Mouse (Mus musculus): ENCODE measurements around the gene Abce1. TPM values are rescaled to one million over a fixed set of nuclear protein-coding genes. Genes with fewer than 3 reads are reported as not detected.

The Abce1 gene
- total and polyA plus RNA-seq, 3 experiments = 123 to 306 (median 202) TPM

GRCm38 (mm10) chr8:79636151-79636550, 75.4 kb downstream of the Abce1 start:
- Histone ChIP-seq H3K27ac (ENCODE audit: insufficient read depth, low read depth) (no peak overlapping the region), H3K27me3 (replicated peaks) (no peaks in the 10 kb centered on the region), H3K79me2 (replicated peaks; ENCODE audit: control insufficient read depth, extremely low read depth, insufficient read depth, poor library complexity, severe bottlenecking) (peaks cover 18% of the 10 kb centered on the region), H3K9ac (ENCODE audit: insufficient read depth, low read depth) (no peak overlapping the region), H3K4me1 (ENCODE audit: control insufficient read depth in 1 of 2, insufficient read depth in 2 of 2) (peaks cover 2 to 6% of the 10 kb centered on the region in 2 experiments), H3K4me3 (replicated peaks in 1 of 3; ENCODE audit: low read depth in 2 of 3, low read length in 2 of 3, poor library complexity in 1 of 3) (no peak overlapping the region), H3K9me3 (replicated peaks; ENCODE audit: low read length) (no peaks in the 10 kb centered on the region), H3K36me3 (replicated peaks in 1 of 2; ENCODE audit: control insufficient read depth in 1 of 2, insufficient read depth in 1 of 2, low read length in 1 of 2) (no peaks in the 10 kb centered on the region), H3K4me2 (ENCODE audit: insufficient read depth, low read depth, poor library complexity, severe bottlenecking) (no peak overlapping the region)
- dilution Hi-C loops (cut with MboI; ENCODE audit: extremely low pct_ligation_motif_present, extremely low pct_unique_long_range_greater_than_20kb, low sequenced_read_pairs) = no loop called here
- in situ Hi-C loops (cut with MboI; ENCODE audit: low pct_ligation_motif_present, low pct_unique_long_range_greater_than_20kb, low sequenced_read_pairs) = no loop called here
- TF ChIP-seq HCFC1 (IDR thresholded peaks at IDR 0.05; ENCODE audit: low read depth, low read length) (no peak), UBTF (IDR thresholded peaks at IDR 0.05; ENCODE audit: low read depth, low read length) (no peak), USF1 (IDR thresholded peaks at IDR 0.05; ENCODE audit: low read depth, low read length) (no peak), CHD2 (IDR thresholded peaks at IDR 0.05; ENCODE audit: low read length) (no peak), POLR2AphosphoS2 (IDR thresholded peaks at IDR 0.05; ENCODE audit: low read depth, low read length) (no peak), USF2 (conservative IDR thresholded peaks at IDR 0.05; ENCODE audit: low read depth, low read length) (no peak), JUN (IDR thresholded peaks at IDR 0.05; ENCODE audit: insufficient read depth, low read depth, low read length) (no peak), E2F4 (IDR thresholded peaks at IDR 0.05; ENCODE audit: insufficient replicate concordance, low read depth, low read length) (no peak), TCF12 (IDR thresholded peaks at IDR 0.05; ENCODE audit: low read depth, low read length) (no peak), TBP (conservative IDR thresholded peaks at IDR 0.05; ENCODE audit: low read depth, low read length) (no peak), NRF1 (IDR thresholded peaks at IDR 0.05; ENCODE audit: low read depth, low read length) (no peak), SIN3A (IDR thresholded peaks at IDR 0.05; ENCODE audit: low read length) (no peak), KAT2A (IDR thresholded peaks at IDR 0.05; ENCODE audit: insufficient replicate concordance, low read length) (no peak), ETS1 (conservative IDR thresholded peaks at IDR 0.05; ENCODE audit: low read depth, low read length) (no peak), RAD21 (IDR thresholded peaks at IDR 0.05; ENCODE audit: low read depth, low read length) (no peak), EP300 (IDR thresholded peaks at IDR 0.05; ENCODE audit: low read length) (no peak), PAX5 (IDR thresholded peaks at IDR 0.05; ENCODE audit: low read length) (no peak), ZC3H11A (IDR thresholded peaks at IDR 0.05; ENCODE audit: low read depth, low read length) (no peak)
- DNase-seq (ENCODE audit: extremely low read depth) = no peak

DNA sequence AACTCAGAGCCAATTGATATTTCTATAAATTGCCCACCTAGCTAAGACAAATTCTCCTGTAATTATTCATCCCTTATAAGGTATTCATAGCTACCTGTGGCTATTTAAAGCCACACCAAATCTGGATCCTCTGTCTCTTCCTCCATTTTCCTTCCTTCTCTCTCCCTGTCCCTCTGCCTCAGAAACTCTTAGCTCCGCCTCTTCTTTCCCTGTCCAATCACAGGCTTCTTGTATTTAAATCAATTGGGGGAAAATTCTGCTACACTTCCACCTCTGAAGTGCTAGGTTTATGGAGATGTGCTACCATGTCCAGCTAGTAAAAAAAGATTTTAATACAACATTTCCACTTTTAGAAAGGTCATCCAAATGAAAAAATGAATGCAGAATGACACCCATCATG, 76.0 kb downstream of the Abce1 start:
- no peak overlapping the region for H3K4me2 ChIP-seq (ENCODE audit: insufficient read depth, low read depth, poor library complexity, severe bottlenecking)
- H3K79me2 ChIP-seq (replicated peaks; ENCODE audit: control insufficient read depth, extremely low read depth, insufficient read depth, poor library complexity, severe bottlenecking) = peaks cover 12% of the 10 kb centered on the region
- H3K9me3 ChIP-seq (replicated peaks; ENCODE audit: low read length) = no peaks in the 10 kb centered on the region
- H3K36me3 ChIP-seq (replicated peaks in 1 of 2; ENCODE audit: control insufficient read depth in 1 of 2, insufficient read depth in 1 of 2, low read length in 1 of 2) = no peaks in the 10 kb centered on the region
- H3K27me3 ChIP-seq (replicated peaks) = no peaks in the 10 kb centered on the region
- no peak overlapping the region for H3K27ac ChIP-seq (ENCODE audit: insufficient read depth, low read depth)
- no peak for TF ChIP-seq MEF2A (IDR thresholded peaks at IDR 0.05; ENCODE audit: borderline replicate concordance, low read depth, low read length)
- TF ChIP-seq SIN3A (IDR thresholded peaks at IDR 0.05; ENCODE audit: low read length) = no peak
- no peak for TF ChIP-seq UBTF (IDR thresholded peaks at IDR 0.05; ENCODE audit: low read depth, low read length)
- no peak for TF ChIP-seq ZKSCAN1 (IDR thresholded peaks at IDR 0.05; ENCODE audit: borderline replicate concordance, low read depth, low read length)
- in situ Hi-C loops (cut with MboI; ENCODE audit: low pct_ligation_motif_present, low pct_unique_long_range_greater_than_20kb, low sequenced_read_pairs) = no loop called here
- no peak for DNase-seq (ENCODE audit: extremely low read depth)
- no peak overlapping the region for H3K4me3 ChIP-seq (replicated peaks in 1 of 3; ENCODE audit: low read depth in 2 of 3, low read length in 2 of 3, poor library complexity in 1 of 3)
- dilution Hi-C loops (cut with MboI; ENCODE audit: extremely low pct_ligation_motif_present, extremely low pct_unique_long_range_greater_than_20kb, low sequenced_read_pairs) = no loop called here
- no peak overlapping the region for H3K9ac ChIP-seq (ENCODE audit: insufficient read depth, low read depth)
- peaks cover 2 to 6% of the 10 kb centered on the region in 2 experiments for H3K4me1 ChIP-seq (ENCODE audit: control insufficient read depth in 1 of 2, insufficient read depth in 2 of 2)

Other genes with a start within 250 kb of the Abce1 start
- 22.8 and 29.0 TPM in 2 replicates for gene Otud4, start 72.1 kb downstream of the Abce1 start, total RNA-seq (2012; rRNA removed)
- gene Otud4, start 72.1 kb downstream of the Abce1 start, total RNA-seq (2014; rRNA removed) = 44.6 and 51.3 TPM in 2 replicates
- gene Otud4, start 72.1 kb downstream of the Abce1 start, polyA plus RNA-seq (2012; ENCODE audit: insufficient read length, low read depth) = 42.3 and 43.9 TPM in 2 replicates
- gene Anapc10, start 80 bp upstream of the Abce1 start, total RNA-seq (2012; rRNA removed) = 9.7 and 12.6 TPM in 2 replicates
- 22.3 and 37.4 TPM in 2 replicates for gene Anapc10, start 80 bp upstream of the Abce1 start, total RNA-seq (2014; rRNA removed)
- gene Anapc10, start 80 bp upstream of the Abce1 start, polyA plus RNA-seq (2012; ENCODE audit: insufficient read length, low read depth) = 22.0 and 25.2 TPM in 2 replicates

Data from CH12.LX (cell line).